Mouse (Mus musculus): Measurements from ENCODE around the gene Cd68.
A peak's percentile ranks its signal among the peaks of the same experiment; 100 is the strongest.

Cd68 gene

DNA sequence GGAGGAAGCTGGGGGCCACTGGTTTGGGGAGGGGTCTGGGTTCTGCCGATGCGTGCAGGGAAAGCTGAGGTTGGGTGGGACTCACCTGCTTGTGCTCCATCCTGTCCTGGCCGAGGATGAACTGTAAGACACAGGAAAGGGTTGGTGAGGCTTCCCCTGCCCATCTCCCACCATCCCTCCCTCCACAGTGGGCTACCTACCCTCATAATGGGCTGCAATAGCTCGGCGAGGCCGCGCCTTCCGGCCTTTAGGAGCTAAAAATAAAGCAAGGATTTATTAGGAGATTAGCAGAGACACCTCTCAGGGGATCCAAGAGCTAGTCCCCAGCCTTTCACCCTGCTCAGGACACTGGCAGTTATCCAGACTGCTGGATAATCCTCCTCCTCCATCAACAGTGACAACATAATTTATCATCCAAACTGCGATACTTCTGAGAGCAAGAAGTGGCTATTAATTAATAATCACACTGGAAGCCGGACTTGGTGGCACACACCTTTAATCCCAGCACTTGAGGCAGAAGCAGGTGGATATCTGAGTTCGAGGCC, 27.5 kb upstream of the Cd68 start:
- no peak for DNase-seq

- DNase-seq: no peak
Observed at GRCm38 (mm10) chr11:69692863-69693262, 26.9 kb upstream of the Cd68 start.

DNA sequence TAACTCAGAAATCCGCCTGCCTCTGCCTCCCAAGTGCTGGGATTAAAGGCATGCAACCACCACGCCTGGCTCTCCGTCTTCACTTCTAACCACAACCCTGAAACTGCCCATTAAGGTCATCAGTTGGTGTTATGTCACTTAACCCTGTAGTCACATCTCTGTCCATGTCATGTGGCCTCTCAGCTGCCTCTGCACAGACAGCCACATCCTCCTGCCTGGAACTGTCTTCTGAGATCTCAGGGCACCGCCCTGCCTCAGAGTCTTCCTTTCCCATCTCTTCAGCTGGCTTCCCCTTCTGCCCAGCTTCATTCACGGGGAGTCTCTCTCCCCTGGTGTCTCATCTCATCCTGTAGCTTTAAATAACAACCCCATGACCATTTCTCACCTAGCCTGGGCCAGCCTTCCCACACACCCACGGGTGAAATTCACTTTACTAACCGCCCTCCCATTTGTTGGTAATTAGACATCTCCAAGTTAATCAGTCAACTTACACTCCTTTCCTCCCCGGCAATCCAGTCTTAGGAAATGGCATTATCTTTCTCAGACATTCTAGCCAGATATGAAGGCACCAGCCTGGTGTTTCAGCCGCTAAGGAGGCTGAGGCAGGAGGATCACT, 26.4 kb upstream of the Cd68 start:
- no peak for DNase-seq

- DNase-seq: no peak
Observed at GRCm38 (mm10) chr11:69689891-69690290, 23.9 kb upstream of the Cd68 start.

DNA sequence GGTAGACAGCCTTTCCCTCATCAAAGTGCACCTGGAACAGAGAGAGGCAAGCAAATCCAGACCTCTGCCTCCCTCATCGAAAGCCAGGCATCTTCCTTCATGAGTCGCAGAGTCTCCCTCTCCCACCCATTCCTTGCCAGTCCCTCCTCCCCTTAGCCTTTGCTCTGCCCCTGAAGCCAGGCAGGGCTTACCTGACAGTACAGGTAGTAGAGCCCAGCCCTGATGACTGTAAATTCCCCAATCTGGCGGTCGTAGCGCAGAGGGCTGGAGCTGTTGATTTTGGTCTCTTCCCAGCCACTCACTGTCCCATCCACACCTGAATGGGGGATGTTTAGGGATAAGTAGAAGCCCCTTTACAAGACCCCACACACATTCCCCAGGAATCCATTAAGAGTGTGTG, 21.1 kb upstream of the Cd68 start:
- no peak for DNase-seq

DNA sequence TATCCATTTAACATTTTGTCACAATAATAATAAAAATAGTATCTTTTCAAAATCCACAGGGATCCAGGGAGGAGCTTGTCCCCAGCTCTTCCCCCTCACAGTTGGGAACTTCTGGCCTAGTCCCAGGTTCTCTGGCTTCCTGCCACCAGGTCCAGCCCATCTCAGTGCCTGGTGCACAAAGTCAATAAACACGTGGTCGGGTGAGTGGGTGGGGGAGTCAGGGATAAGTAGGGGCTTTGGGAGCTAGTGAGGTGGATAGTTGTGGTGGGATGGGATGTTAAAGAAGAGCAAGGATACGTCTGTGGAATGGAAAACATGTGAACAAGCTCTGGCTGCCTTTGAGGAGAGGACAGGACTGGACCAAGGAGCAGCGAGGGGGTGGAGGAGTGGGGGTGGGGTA, 20.4 kb upstream of the Cd68 start:
- peak; percentile 70 to 77 for DNase-seq

- DNase-seq: peak; percentile 83
Observed at GRCm38 (mm10) chr11:69685526-69686148, 19.7 kb upstream of the Cd68 start, which contains the start of gene Tnfsf13. Tnfsf13 (minus strand) TSS chr11:69685784.

- DNase-seq: peak; percentile 26 to 50
Observed at GRCm38 (mm10) chr11:69684936-69685335, 19.0 kb upstream of the Cd68 start.

GRCm38 (mm10) chr11:69684128-69684745, 18.3 kb upstream of the Cd68 start:
- DNase-seq: peak in 1 of 2 experiments; percentile 40

GRCm38 (mm10) chr11:69683576-69683975, 17.6 kb upstream of the Cd68 start:
- no peak for DNase-seq

GRCm38 (mm10) chr11:69682840-69683533, 17.0 kb upstream of the Cd68 start:
- DNase-seq: peak; percentile 87 to 92

- DNase-seq: peak in 1 of 2 experiments; percentile 22
Observed at GRCm38 (mm10) chr11:69682209-69682839, 16.4 kb upstream of the Cd68 start.

DNA sequence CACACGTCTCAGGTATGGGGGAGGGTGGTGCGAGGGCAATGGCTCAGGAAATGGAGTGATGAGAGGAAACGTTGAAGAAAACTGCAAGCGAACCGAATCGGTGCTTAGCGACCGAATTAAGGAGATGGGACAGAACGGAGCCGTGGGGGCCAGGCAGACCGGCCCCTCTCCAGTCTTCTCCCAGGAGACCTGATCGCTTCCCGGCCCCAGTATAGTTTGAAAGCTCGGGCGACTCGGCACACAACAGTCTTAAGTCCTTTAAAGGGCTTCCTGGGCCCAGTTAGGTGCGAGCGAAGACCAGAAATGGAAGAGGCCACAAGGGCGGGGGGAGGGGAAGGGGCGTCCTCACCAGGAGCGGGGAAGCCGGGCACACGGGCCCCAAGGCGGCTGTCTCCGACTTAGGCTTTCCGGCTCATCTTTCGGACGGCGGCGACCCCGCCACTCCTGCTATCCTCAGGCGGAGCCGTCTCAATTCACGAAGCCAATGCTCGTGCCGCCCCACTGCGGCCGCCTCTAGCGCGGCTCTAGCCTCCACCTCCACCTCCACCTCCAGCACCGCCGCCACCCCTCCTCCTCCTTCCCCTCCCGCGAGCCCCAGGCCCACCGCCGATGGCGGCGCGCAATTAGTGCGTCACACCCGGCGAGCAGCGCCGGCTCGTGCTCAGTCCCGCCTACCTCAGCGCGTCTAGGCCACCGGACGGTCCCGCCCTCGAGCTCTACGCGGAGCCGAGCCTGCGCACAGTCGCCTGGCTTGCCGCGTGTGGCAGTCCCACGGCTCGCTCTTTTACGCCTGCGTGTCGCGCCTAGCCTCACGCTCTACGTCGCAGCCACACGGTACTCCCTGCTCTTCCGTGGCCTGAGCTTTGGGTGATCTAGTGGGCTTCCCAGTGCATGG, 15.6 kb upstream of the Cd68 start, which contains the start of gene Senp3:
Senp3 (minus strand) TSS at position 771 of the 895 bp plus-strand sequence.
- DNase-seq: peak; percentile 97 to 98

GRCm38 (mm10) chr11:69680136-69680855, 14.3 kb upstream of the Cd68 start:
- DNase-seq: no peak

GRCm38 (mm10) chr11:69679144-69679543, 13.2 kb upstream of the Cd68 start:
- no peak for DNase-seq

- DNase-seq: peak; percentile 99 to 100
Observed at GRCm38 (mm10) chr11:69672211-69672706, 6.3 kb upstream of the Cd68 start, which contains the start of gene Eif4a1. Eif4a1 (minus strand) TSS chr11:69672423.

DNA sequence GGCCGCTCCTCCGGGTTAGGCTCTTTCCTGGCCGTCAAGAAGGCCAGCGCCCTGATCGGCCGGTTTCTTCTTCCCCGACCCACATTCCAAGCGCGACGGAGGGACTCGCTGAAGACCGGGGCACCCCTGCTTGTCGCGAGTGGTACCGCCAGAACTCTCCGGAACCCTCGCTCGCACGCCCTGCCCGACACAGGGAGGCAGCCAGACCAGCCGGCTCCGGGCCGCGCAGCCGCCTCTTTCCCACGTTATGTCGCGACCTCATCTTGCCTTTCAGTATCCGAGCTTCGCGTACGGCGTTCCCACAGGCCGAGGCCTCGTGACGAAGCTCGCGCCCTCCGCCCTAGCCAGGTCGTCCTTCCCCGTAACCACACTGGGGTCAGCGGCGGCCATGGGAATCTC, 5.8 kb upstream of the Cd68 start:
- DNase-seq: no peak

GRCm38 (mm10) chr11:69670786-69671725, 5.1 kb upstream of the Cd68 start:
- DNase-seq: peak; percentile 93 to 97

GRCm38 (mm10) chr11:69666665-69667005, 682 bp upstream of the Cd68 start:
- DNase-seq: no peak

All from cerebellum, adult 18-20 months (tissue).